Mouse (Mus musculus) limb, embryonic 14.5 days (tissue): ENCODE measurements around the gene Crot. TPM values are rescaled to one million over a fixed set of nuclear protein-coding genes. Genes with fewer than 3 reads are reported as not detected.

Experiments
- ATAC-seq: fragments of 200-750 bp; cut with Nextera tagmentation; 2 replicates; pipeline ENCODE4 v1.8.0; 2017; ENCODE audit warnings: low read depth, moderate number of reproducible peaks, moderate TSS enrichment; ENCODE audit not compliant: low FRiP score
- DNase-seq: peaks from one replicate; pipeline ENCODE4 v3.0.0-alpha.2; 2015; ENCODE audit warnings: low spot score
- H3K27ac ChIP-seq: fragments of 300-500 bp; sonication (generic); replicated peaks from 2 replicates; pipeline ENCODE4 v1.5.1; 2014; ENCODE audit warnings: low read depth, mild to moderate bottlenecking, low read length, moderate library complexity, mixed read lengths
- H3K27me3 ChIP-seq: fragments of 300-500 bp; sonication (generic); 2 replicates; pipeline ENCODE4 v1.6.1; 2014; ENCODE audit warnings: low read length, mixed read lengths; ENCODE audit not compliant: control insufficient read depth, insufficient read depth
- H3K36me3 ChIP-seq: fragments of 300-500 bp; sonication (generic); 2 replicates; pipeline ENCODE4 v1.6.1; 2014; ENCODE audit warnings: mild to moderate bottlenecking, low read length, moderate library complexity, mixed read lengths; ENCODE audit not compliant: control insufficient read depth, insufficient read depth
- H3K4me1 ChIP-seq: fragments of 300-500 bp; sonication (generic); 2 replicates; pipeline ENCODE4 v1.6.1; 2014; ENCODE audit warnings: antibody characterized with exemption, low read length, mixed read lengths; ENCODE audit not compliant: control insufficient read depth, insufficient read depth
- H3K4me2 ChIP-seq: fragments of 300-500 bp; sonication (generic); replicated peaks from 2 replicates; pipeline ENCODE4 v1.6.1; 2014; ENCODE audit warnings: low read depth, mild to moderate bottlenecking, low read length, moderate library complexity; ENCODE audit not compliant: severe bottlenecking
- H3K4me3 ChIP-seq: fragments of 300-500 bp; sonication (generic); replicated peaks from 2 replicates; pipeline ENCODE4 v1.5.1; 2014; ENCODE audit warnings: low read length
- H3K9ac ChIP-seq: fragments of 300-500 bp; sonication (generic); 2 replicates; pipeline ENCODE4 v1.6.1; 2014; ENCODE audit warnings: mild to moderate bottlenecking, low read depth, low read length, moderate library complexity; ENCODE audit not compliant: severe bottlenecking
- H3K9me3 ChIP-seq: fragments of 300-500 bp; sonication (generic); 2 replicates; pipeline ENCODE4 v1.6.1; 2016; ENCODE audit warnings: low read length; ENCODE audit not compliant: control insufficient read depth
- POLR2A ChIP-seq: fragments of 200-500 bp; IDR thresholded peaks from 2 replicates; pipeline ENCODE4 v1.8.0; 2012; ENCODE audit warnings: inconsistent platforms, mild to moderate bottlenecking, moderate library complexity, borderline replicate concordance; ENCODE audit not compliant: insufficient read depth, insufficient read length; ENCODE audit errors: extremely low read depth
- WGBS: fragments of 180-500 bp; shearing (Covaris S2); extraction: QIAGEN DNeasy Blood & Tissue Kit; methylation state at CpG from one replicate; pipeline ENCODE4 v1.1.7; 2014; 5-methylcytosine and 5-hydroxymethylcytosine counted together
- polyA plus RNA-seq, 2 experiments: library from polyadenylated mRNA; depleted of rRNA in 1 of 2; stranded (reverse) in 1 of 2; unstranded in 1 of 2; fragments of >200 nt; fragmentation: Nextera tagmentation in 1 of 2; extraction: Ambion mirVana in 1 of 2; gene quantifications; 2 replicates each; pipeline versions ENCODE4 v1.2.1 to v1.2.3; 2012 to 2014

Crot gene
- polyA plus RNA-seq, 2 experiments: 22.8 to 41.0 TPM

DNA sequence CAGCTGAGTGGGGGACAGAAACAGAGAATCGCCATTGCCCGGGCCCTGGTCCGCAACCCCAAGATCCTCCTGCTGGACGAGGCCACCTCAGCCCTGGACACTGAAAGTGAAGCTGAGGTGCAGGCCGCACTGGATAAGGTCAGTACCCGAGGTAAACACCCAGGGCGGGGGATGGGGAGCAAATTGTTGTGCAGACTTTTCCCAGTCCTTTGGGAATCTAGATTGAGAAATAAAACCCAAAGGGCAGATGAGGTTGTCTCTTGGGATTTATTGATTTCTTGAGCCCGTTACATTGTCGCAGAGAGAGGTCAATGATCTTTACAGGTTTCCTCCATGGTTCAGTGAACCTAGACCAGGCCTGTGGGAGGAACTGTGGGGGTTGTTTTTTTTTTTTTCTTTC is 68.7 kb downstream of the Crot start:
- peaks cover 7% of the 10 kb centered on the region for H3K9me3 ChIP-seq
- no peak for ATAC-seq
- WGBS: 81% methylated on average over 9 of the region's 9 CpGs

DNA sequence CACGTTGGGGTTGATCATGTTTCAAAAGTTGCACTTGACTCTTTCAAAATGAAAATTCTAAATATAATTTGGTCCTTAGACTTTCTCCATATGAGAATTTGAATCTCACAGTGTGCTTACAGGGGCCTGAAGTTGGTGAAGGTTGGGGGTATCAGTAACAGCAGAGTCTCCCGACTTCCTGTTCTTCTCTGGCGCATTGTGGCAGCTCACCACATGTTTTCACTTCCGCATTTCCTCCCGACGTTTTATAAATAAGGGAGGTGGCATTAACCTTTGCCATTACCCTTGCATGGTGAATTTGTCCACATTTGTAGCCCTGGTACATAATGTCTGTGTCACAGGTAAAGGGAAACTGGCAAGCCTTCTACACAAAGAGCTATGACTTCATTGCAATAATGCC is 80.1 kb downstream of the Crot start:
- H3K27me3 ChIP-seq: no peaks in the 10 kb centered on the region
- WGBS: 48% methylated on average over 6 of the region's 6 CpGs
- no peaks in the 10 kb centered on the region for H3K4me1 ChIP-seq
- H3K4me2 ChIP-seq: no peak overlapping the region
- ATAC-seq (no peak), DNase-seq (no peak)
- TF ChIP-seq POLR2A: no peak
- no peak overlapping the region for H3K9ac ChIP-seq
- no peak overlapping the region for H3K4me3 ChIP-seq
- H3K27ac ChIP-seq: no peak overlapping the region
- no peaks in the 10 kb centered on the region for H3K9me3 ChIP-seq
- no peaks in the 10 kb centered on the region for H3K36me3 ChIP-seq

More for the DNA sequence above, 68.7 kb downstream of the Crot start:
- Histone ChIP-seq H3K27ac (no peak overlapping the region), H3K27me3 (no peaks in the 10 kb centered on the region), H3K9ac (no peak overlapping the region), H3K4me3 (no peak overlapping the region), H3K4me1 (no peaks in the 10 kb centered on the region), H3K36me3 (no peaks in the 10 kb centered on the region), H3K4me2 (no peak overlapping the region)
- no peak for DNase-seq
- no peak for TF ChIP-seq POLR2A

DNA sequence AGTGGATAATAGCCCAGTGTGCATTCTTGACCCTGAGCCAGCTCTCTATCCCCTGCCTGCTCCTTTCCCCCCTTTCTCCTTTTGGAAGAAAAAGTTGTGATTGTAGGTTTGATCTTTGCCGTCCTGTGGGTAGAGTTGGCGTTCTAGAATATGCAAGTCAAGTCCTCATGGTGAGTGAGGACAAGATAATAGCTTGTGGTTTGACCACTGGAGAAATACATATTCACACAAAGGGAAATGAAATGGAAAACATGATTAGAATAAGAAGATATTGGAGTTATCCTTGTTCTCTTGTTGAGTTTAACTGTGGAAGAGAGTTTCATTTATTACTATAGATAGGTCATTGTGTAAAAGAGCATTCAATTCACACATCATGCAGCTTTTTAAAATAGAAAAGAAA is 80.7 kb downstream of the Crot start:
- H3K4me3 ChIP-seq: no peak overlapping the region
- WGBS: 87% methylated on average over 2 of the region's 2 CpGs
- no peak overlapping the region for H3K27ac ChIP-seq
- no peaks in the 10 kb centered on the region for H3K27me3 ChIP-seq
- TF ChIP-seq POLR2A: no peak
- DNase-seq (no peak), ATAC-seq (no peak)
- H3K36me3 ChIP-seq: no peaks in the 10 kb centered on the region
- no peak overlapping the region for H3K4me2 ChIP-seq
- H3K4me1 ChIP-seq: no peaks in the 10 kb centered on the region
- no peak overlapping the region for H3K9ac ChIP-seq
- no peaks in the 10 kb centered on the region for H3K9me3 ChIP-seq

Other genes starting within 250 kb of the Crot start
- 1.7 and 1.8 TPM in 2 replicates for gene Abcb1b, start 199.2 kb downstream of the Crot start, polyA plus RNA-seq (2012; rRNA removed)
- gene Abcb1b, start 199.2 kb downstream of the Crot start, polyA plus RNA-seq (2014; fragmentation: Nextera tagmentation; extraction: Ambion mirVana): 1.7 and 2.4 TPM in 2 replicates
- 0.26 and 0.27 TPM in 2 replicates for gene Abcb4, start 103.6 kb downstream of the Crot start, polyA plus RNA-seq (2012; rRNA removed)
- gene Abcb4, start 103.6 kb downstream of the Crot start, polyA plus RNA-seq (2014; fragmentation: Nextera tagmentation; extraction: Ambion mirVana): 0.44 and 0.51 TPM in 2 replicates
- gene Tmem243, start 103.3 kb upstream of the Crot start, polyA plus RNA-seq (2012; rRNA removed): 7.5 and 8.0 TPM in 2 replicates
- gene Tmem243, start 103.3 kb upstream of the Crot start, polyA plus RNA-seq (2014; fragmentation: Nextera tagmentation; extraction: Ambion mirVana): 16.5 and 20.0 TPM in 2 replicates
- gene Dmtf1, start 164.5 kb upstream of the Crot start, polyA plus RNA-seq (2012; rRNA removed): 67.9 and 78.0 TPM in 2 replicates
- 49.4 and 63.7 TPM in 2 replicates for gene Dmtf1, start 164.5 kb upstream of the Crot start, polyA plus RNA-seq (2014; fragmentation: Nextera tagmentation; extraction: Ambion mirVana)